Mouse (Mus musculus): ENCODE measurements at regions not wholly inside any gene's neighbourhood (a gene's known extent, or its start where the extent isn't known, plus 50 kb on each side); places are given as distances from the start of the nearest gene placed in this dataset.

DNA sequence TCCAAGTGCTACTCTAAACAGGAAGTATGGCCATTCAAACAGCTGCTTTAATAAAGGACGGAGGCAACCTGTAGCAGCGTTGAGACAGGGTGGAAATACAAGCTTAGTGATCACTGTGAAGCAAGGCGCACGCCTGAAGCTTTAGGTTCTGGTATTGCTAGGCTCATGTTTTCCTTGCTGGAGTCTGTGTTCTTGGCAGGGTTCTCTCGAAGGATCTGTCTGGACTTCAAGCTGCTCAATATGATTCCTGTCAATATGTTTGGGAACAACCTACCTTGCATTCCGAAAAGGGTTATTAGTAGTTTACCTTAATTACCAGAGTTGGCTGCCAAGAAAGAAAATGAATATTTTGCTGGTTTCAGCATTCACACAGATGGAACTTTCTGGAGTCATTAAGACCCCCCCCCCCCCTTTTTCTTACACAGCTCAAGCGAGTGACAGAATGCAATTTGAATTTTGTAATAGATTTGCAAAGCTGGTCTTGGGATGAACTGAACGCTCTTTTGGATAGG, 145.1 kb upstream of the Tmpo start:
- Histone ChIP-seq H3K9me3 (replicated peaks; ENCODE audit: control insufficient read depth, low read length, poor library complexity, severe bottlenecking) (no peaks in the 10 kb centered on the region), H3K4me3 (ENCODE audit: low read depth, low read length) (no peak overlapping the region), H3K27ac (ENCODE audit: low read length) (peak overlapping the region; percentile 24; the same call in 1 of the 2 replicates), H3K4me2 (ENCODE audit: low read length) (no peak overlapping the region), H3K27me3 (ENCODE audit: control insufficient read depth, insufficient read depth, low read depth, low read length) (no peaks in the 10 kb centered on the region), H3K4me1 (ENCODE audit: control insufficient read depth, insufficient read depth, low read length) (peaks cover 6% of the 10 kb centered on the region; the same call in 1 of the 2 replicates), H3K36me3 (ENCODE audit: control insufficient read depth, insufficient read depth, low read length) (no peaks in the 10 kb centered on the region), H3K9ac (ENCODE audit: low read depth, low read length) (no peak overlapping the region)
- 59% methylated on average over 8 of the region's 8 CpGs for WGBS
- no peak for ATAC-seq

DNA sequence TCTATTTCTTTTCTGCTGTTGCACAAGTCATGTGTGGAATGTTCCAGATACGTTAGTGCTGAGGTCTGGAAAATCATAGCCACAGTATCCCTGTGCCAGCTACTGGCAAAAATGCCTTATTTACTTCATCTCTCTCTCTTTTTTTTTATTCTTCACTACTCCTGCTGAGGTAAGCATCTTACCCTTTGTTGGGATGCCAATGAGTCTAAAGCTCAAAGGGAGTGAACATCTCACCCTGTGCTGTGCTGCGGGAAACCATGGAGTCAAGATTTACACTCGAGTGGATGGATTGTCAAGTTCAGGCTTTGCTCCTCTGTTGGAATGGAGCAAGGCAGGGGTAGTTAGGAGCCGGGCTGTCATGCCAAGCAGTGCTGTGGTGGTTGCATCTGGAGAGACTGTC, 140.1 kb upstream of the Tmpo start:
- no peak for ATAC-seq
- WGBS, result 79% methylated on average over 4 of the region's 4 CpGs

DNA sequence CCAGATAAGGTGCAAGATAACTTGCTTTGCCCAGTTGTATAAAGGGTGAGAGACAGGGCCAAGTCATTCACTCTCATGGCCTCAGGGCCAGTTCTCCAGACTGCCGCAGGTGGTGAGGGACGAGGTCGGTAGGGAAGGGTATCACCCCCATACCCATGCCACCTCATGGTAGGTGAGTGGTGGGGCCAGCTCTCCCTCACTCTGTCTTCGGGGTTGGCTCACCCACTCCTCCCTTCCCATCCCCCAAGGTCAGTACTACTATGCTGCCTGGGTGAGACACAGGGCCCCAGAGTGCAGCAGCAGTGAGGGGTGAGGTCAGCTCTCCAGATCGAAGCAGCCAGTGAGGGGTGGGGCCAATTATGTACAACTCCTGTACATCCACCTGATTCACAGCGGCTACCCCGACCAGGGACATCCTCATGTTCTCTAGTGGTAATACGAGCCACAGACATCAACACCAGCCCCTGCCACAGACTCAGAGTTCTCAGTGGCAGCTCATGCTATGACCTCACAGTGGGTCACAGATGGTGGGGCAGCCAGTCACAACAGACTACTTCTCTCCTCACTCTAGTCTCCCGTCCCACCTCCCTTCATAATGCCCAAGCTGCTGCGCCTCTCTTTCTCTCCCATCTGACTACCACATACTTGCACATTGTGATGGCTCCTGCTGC, 138.5 kb upstream of the Tmpo start:
- Histone ChIP-seq H3K4me3 (ENCODE audit: low read depth, low read length) (no peak overlapping the region), H3K36me3 (ENCODE audit: control insufficient read depth, insufficient read depth, low read length) (no peaks in the 10 kb centered on the region), H3K9ac (ENCODE audit: low read depth, low read length) (no peak overlapping the region), H3K27me3 (ENCODE audit: control insufficient read depth, insufficient read depth, low read depth, low read length) (no peaks in the 10 kb centered on the region), H3K4me2 (ENCODE audit: low read length) (no peak overlapping the region), H3K9me3 (replicated peaks; ENCODE audit: control insufficient read depth, low read length, poor library complexity, severe bottlenecking) (no peaks in the 10 kb centered on the region), H3K27ac (ENCODE audit: low read length) (no peak overlapping the region), H3K4me1 (ENCODE audit: control insufficient read depth, insufficient read depth, low read length) (no peaks in the 10 kb centered on the region)
- 85% methylated on average over 10 of the region's 10 CpGs for WGBS
- ATAC-seq, result no peak

More for the DNA sequence above, 140.1 kb upstream of the Tmpo start:
- no peaks in the 10 kb centered on the region for H3K36me3 ChIP-seq (ENCODE audit: control insufficient read depth, insufficient read depth, low read length)
- H3K4me2 ChIP-seq (ENCODE audit: low read length), result no peak overlapping the region
- no peak overlapping the region for H3K4me3 ChIP-seq (ENCODE audit: low read depth, low read length)
- H3K9me3 ChIP-seq (replicated peaks; ENCODE audit: control insufficient read depth, low read length, poor library complexity, severe bottlenecking), result no peaks in the 10 kb centered on the region
- H3K4me1 ChIP-seq (ENCODE audit: control insufficient read depth, insufficient read depth, low read length), result peaks cover 3% of the 10 kb centered on the region; the same call in 1 of the 2 replicates
- H3K27me3 ChIP-seq (ENCODE audit: control insufficient read depth, insufficient read depth, low read depth, low read length), result no peaks in the 10 kb centered on the region
- no peak overlapping the region for H3K9ac ChIP-seq (ENCODE audit: low read depth, low read length)
- H3K27ac ChIP-seq (ENCODE audit: low read length), result no peak overlapping the region

DNA sequence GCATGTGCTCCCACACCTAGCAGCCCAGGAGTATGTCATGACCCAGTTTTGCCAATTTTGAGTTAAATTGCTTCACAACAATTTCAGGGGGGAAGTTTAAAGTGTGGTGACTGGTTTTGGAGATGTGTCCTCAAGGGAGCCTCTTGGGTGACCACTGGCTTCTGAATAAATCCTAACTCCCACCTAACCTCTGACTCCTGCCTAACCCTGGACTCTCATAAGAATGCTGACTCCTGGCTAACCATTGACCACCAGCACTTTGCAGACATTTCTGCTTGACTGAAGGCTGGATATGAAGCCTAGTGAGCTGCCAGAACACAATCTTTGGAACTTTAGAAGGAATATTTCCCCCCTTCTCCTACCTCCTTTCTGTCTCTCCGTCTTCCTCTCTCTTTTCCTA, 133.3 kb upstream of the Tmpo start:
- Histone ChIP-seq H3K27me3 (ENCODE audit: control insufficient read depth, insufficient read depth, low read depth, low read length) (no peaks in the 10 kb centered on the region), H3K4me1 (ENCODE audit: control insufficient read depth, insufficient read depth, low read length) (no peaks in the 10 kb centered on the region), H3K9ac (ENCODE audit: low read depth, low read length) (no peak overlapping the region), H3K27ac (ENCODE audit: low read length) (no peak overlapping the region), H3K36me3 (ENCODE audit: control insufficient read depth, insufficient read depth, low read length) (no peaks in the 10 kb centered on the region), H3K9me3 (replicated peaks; ENCODE audit: control insufficient read depth, low read length, poor library complexity, severe bottlenecking) (no peaks in the 10 kb centered on the region), H3K4me3 (ENCODE audit: low read depth, low read length) (no peak overlapping the region), H3K4me2 (ENCODE audit: low read length) (no peak overlapping the region)
- 90% methylated on average over 1 of the region's 1 CpGs for WGBS
- ATAC-seq, result no peak

DNA sequence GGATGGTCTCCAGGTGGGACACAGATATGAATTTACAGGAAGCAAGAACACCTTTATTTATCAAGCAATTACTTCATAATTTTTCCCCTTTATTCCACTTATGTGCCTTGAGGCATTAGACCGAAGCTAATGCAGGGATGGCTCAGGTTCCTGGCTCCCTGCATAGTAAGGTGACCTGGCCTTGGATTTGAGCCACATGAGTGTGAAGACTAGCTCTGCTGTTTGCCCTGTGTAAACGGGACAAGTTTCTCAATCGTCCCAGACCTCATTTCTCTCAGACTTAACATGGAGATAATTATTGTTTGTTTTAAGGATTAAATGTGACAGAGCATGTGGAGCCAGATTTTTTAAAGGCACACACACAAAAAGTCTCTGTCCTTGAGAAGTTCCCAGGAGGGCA, 132.2 kb upstream of the Tmpo start:
- no peak overlapping the region for H3K4me3 ChIP-seq (ENCODE audit: low read depth, low read length)
- ATAC-seq, result no peak
- WGBS, result 51% methylated on average over 3 of the region's 3 CpGs
- no peak overlapping the region for H3K27ac ChIP-seq (ENCODE audit: low read length)
- no peak overlapping the region for H3K4me2 ChIP-seq (ENCODE audit: low read length)
- no peaks in the 10 kb centered on the region for H3K27me3 ChIP-seq (ENCODE audit: control insufficient read depth, insufficient read depth, low read depth, low read length)
- no peak overlapping the region for H3K9ac ChIP-seq (ENCODE audit: low read depth, low read length)
- no peaks in the 10 kb centered on the region for H3K36me3 ChIP-seq (ENCODE audit: control insufficient read depth, insufficient read depth, low read length)
- no peaks in the 10 kb centered on the region for H3K4me1 ChIP-seq (ENCODE audit: control insufficient read depth, insufficient read depth, low read length)
- no peaks in the 10 kb centered on the region for H3K9me3 ChIP-seq (replicated peaks; ENCODE audit: control insufficient read depth, low read length, poor library complexity, severe bottlenecking)

DNA sequence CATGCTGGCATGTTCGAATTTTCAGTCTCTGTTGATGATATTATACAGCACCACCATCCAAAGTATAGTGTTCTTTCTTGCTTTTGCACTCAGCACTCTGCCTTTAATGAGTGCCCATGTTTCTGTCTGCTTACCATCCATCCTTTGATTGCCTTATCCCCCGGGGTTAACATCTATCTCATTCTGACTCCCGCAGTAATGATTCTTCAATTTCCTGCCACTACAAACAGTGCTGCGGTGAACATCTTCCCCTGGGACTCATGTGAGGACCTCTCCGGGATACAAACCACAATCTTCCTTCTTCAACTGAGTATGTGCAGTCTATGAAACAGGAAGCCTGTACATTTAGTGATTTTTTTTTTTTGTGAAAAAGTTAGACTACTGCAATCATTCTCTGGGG, 131.8 kb upstream of the Tmpo start:
- no peak for ATAC-seq
- WGBS, result 68% methylated on average over 5 of the region's 5 CpGs
- no peak overlapping the region for H3K9ac ChIP-seq (ENCODE audit: low read depth, low read length)
- no peaks in the 10 kb centered on the region for H3K27me3 ChIP-seq (ENCODE audit: control insufficient read depth, insufficient read depth, low read depth, low read length)
- no peak overlapping the region for H3K27ac ChIP-seq (ENCODE audit: low read length)
- H3K4me2 ChIP-seq (ENCODE audit: low read length), result no peak overlapping the region
- no peaks in the 10 kb centered on the region for H3K9me3 ChIP-seq (replicated peaks; ENCODE audit: control insufficient read depth, low read length, poor library complexity, severe bottlenecking)
- no peak overlapping the region for H3K4me3 ChIP-seq (ENCODE audit: low read depth, low read length)
- no peaks in the 10 kb centered on the region for H3K36me3 ChIP-seq (ENCODE audit: control insufficient read depth, insufficient read depth, low read length)
- H3K4me1 ChIP-seq (ENCODE audit: control insufficient read depth, insufficient read depth, low read length), result no peaks in the 10 kb centered on the region

DNA sequence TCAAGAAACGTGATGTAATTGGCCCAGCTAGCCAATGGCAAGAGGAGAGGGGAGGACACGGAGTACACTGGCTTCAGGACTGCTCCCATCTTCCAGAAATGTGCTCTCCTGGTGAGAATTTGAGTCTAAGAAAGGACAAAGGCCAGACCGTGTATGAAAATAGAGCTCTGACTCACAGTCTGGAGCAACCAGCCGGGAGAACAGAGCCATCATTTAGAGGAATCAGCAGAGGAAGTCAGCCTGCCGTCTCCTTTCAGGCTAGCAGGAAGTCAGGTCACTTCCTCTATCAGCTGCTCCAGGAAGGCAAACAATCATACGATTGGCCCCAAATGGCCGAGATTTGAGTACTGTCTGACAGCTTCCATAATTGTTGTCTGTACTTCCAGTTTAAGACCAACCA, 119.0 kb upstream of the Tmpo start:
- 77% methylated on average over 7 of the region's 7 CpGs for WGBS
- Histone ChIP-seq H3K9ac (ENCODE audit: low read depth, low read length) (no peak overlapping the region), H3K9me3 (replicated peaks; ENCODE audit: control insufficient read depth, low read length, poor library complexity, severe bottlenecking) (no peaks in the 10 kb centered on the region), H3K4me1 (ENCODE audit: control insufficient read depth, insufficient read depth, low read length) (peaks cover 6% of the 10 kb centered on the region; the same call in 1 of the 2 replicates), H3K27ac (ENCODE audit: low read length) (no peak overlapping the region), H3K4me2 (ENCODE audit: low read length) (no peak overlapping the region), H3K27me3 (ENCODE audit: control insufficient read depth, insufficient read depth, low read depth, low read length) (no peaks in the 10 kb centered on the region), H3K36me3 (ENCODE audit: control insufficient read depth, insufficient read depth, low read length) (no peaks in the 10 kb centered on the region), H3K4me3 (ENCODE audit: low read depth, low read length) (no peak overlapping the region)
- ATAC-seq, result no peak

DNA sequence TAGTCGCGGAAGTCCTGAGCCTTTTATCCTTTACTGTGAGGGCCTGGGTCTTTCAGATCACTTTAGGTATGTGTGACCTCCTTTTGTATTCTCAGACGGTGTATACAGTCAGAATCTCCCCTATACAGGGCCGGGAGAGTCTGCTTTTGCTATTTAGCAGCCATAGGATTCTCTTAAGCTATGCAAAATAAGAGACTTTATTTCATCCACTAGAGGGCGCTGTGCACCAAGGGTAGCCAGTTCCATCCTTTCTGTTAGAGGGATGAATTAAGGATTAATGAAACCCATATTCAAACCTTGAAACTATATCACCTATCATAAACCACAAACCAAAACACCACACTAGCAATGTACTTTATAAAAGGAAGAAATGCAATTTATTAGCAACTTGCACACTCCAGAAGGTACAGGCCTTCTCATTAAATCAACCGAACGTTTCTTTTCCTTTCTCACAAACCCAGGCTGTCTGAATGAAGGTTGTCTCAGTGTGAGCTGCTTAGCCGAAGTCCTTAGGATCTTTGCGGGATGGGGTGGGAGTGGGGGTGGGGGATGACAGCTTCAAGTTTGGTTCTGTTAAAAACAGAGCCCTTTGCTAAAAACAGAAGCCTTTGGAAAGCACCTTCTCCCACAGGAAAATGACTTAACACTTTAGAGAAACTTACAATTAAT, 116.8 kb upstream of the Tmpo start:
- no peak overlapping the region for H3K27ac ChIP-seq (ENCODE audit: low read length)
- 18% methylated on average over 9 of the region's 9 CpGs for WGBS
- no peaks in the 10 kb centered on the region for H3K27me3 ChIP-seq (ENCODE audit: control insufficient read depth, insufficient read depth, low read depth, low read length)
- H3K4me3 ChIP-seq (ENCODE audit: low read depth, low read length), result no peak overlapping the region
- peak; percentile 70 for ATAC-seq
- H3K36me3 ChIP-seq (ENCODE audit: control insufficient read depth, insufficient read depth, low read length), result no peaks in the 10 kb centered on the region
- peaks cover 6% of the 10 kb centered on the region; the same call in 1 of the 2 replicates for H3K4me1 ChIP-seq (ENCODE audit: control insufficient read depth, insufficient read depth, low read length)
- H3K4me2 ChIP-seq (ENCODE audit: low read length), result no peak overlapping the region
- no peak overlapping the region for H3K9ac ChIP-seq (ENCODE audit: low read depth, low read length)
- no peaks in the 10 kb centered on the region for H3K9me3 ChIP-seq (replicated peaks; ENCODE audit: control insufficient read depth, low read length, poor library complexity, severe bottlenecking)

DNA sequence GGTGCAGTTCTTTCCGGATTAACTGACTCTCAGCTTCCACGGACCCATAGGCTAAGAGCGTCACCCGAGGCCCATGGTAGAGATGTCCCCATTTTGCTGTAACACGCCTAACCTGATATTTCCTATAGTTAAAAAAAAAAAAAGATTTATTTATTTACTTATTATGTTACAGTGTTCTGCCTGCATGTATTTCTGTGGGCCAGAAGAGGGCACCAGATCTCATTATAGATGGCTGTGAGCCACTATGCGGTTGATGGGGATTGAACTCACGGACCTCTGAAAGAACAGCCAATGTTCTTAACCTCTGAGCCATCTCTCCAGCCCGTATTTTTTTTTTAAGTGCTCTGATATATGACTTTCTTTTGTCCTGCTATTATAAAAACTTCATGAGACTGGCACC, 114.2 kb upstream of the Tmpo start:
- H3K27ac ChIP-seq (ENCODE audit: low read length), result no peak overlapping the region
- H3K4me1 ChIP-seq (ENCODE audit: control insufficient read depth, insufficient read depth, low read length), result peaks cover 6% of the 10 kb centered on the region; the same call in 1 of the 2 replicates
- H3K4me2 ChIP-seq (ENCODE audit: low read length), result no peak overlapping the region
- H3K27me3 ChIP-seq (ENCODE audit: control insufficient read depth, insufficient read depth, low read depth, low read length), result no peaks in the 10 kb centered on the region
- WGBS, result 83% methylated on average over 8 of the region's 8 CpGs
- no peak for ATAC-seq
- H3K36me3 ChIP-seq (ENCODE audit: control insufficient read depth, insufficient read depth, low read length), result no peaks in the 10 kb centered on the region
- no peaks in the 10 kb centered on the region for H3K9me3 ChIP-seq (replicated peaks; ENCODE audit: control insufficient read depth, low read length, poor library complexity, severe bottlenecking)
- H3K4me3 ChIP-seq (ENCODE audit: low read depth, low read length), result no peak overlapping the region
- no peak overlapping the region for H3K9ac ChIP-seq (ENCODE audit: low read depth, low read length)
